Mouse (Mus musculus) erythroblast, embryonic 14.5 days (primary cell): ENCODE data around the gene Tbx6. TPM values are rescaled to one million over a fixed set of nuclear protein-coding genes. Genes with fewer than 3 reads are reported as not detected.

Source experiments
- H3K27me3 ChIP-seq: 2 replicates; pipeline ENCODE4 v1.6.1; 2012; ENCODE audit warnings: inconsistent platforms; ENCODE audit not compliant: control insufficient read depth
- H3K36me3 ChIP-seq: 2 replicates; pipeline ENCODE4 v1.6.1; 2012; ENCODE audit warnings: mild to moderate bottlenecking, inconsistent platforms; ENCODE audit not compliant: control insufficient read depth
- H3K4me1 ChIP-seq: 2 replicates; pipeline ENCODE4 v1.6.1; 2012; ENCODE audit warnings: inconsistent platforms; ENCODE audit not compliant: control insufficient read depth
- H3K4me3 ChIP-seq: replicated peaks from 2 replicates; pipeline ENCODE3; 2012; ENCODE audit warnings: moderate library complexity, mild to moderate bottlenecking, inconsistent platforms
- H3K9me3 ChIP-seq: 2 replicates; pipeline ENCODE4 v1.6.1; 2012; ENCODE audit warnings: low read length, inconsistent platforms, mixed read lengths; ENCODE audit not compliant: control insufficient read depth
- GATA1 ChIP-seq: IDR thresholded peaks from 2 replicates; pipeline ENCODE4 v1.6.1; 2012; ENCODE audit warnings: low read length, inconsistent platforms, mixed read lengths
- TAL1 ChIP-seq: IDR thresholded peaks from 3 replicates; pipeline ENCODE4 v1.6.1; 2012; ENCODE audit warnings: low read length, inconsistent platforms, mixed read lengths
- polyA plus RNA-seq: library from polyadenylated mRNA; stranded (reverse); fragments of >175 nt; gene quantifications from 2 replicates; pipeline ENCODE4 v1.2.3, GENCODE M21; 2012

Gene Tbx6
- polyA plus RNA-seq, 1 experiment = 3.6 TPM

DNA sequence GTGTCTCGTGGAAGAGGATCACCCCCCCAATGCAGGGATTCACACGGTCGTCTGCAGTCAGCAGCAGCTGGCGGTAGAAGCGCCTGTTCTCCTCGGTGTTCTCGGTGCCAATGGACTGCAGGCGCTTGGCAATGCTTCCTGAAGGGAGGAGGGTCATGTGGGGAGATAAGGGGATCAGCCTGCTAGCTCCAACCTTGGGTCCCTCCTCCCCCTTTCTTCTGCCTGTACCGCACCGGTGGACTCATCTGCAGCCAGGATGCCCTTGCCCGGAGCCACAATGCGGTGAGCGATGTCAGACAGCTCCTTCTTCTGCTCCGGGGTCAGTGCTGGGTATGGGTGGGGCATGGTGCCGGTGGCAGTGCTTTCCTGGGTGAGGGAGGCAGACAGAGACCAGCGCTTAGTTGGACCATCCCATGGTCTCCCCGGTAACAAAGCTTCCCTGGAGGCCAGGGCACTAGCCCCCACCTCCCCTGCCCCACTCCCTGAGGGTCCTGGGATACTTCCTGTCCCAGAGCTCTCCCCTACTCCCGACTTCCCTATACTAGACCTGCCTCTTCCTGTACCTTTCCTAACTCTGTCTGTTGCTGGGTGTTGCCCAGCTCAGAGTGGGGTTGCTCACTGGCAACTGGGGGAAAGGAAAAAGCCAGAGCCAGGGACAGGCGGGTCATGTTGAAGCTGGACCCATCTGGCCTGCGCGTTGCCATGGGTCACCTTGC lies 16.3 kb downstream of the Tbx6 start, which contains the start of gene Fam57b:
Fam57b (plus strand) TSS at position 258 of the 716 bp plus-strand sequence.
- Histone ChIP-seq H3K4me1 (peaks cover 88% of the 10 kb centered on the region), H3K36me3 (peaks cover 38% of the 10 kb centered on the region), H3K4me3 (peak within 1 kb of the TSS; percentile 90), H3K9me3 (no peaks in the 10 kb centered on the region), H3K27me3 (no peaks in the 10 kb centered on the region)
- TF ChIP-seq TAL1 = no peak
- no peak for TF ChIP-seq GATA1

DNA sequence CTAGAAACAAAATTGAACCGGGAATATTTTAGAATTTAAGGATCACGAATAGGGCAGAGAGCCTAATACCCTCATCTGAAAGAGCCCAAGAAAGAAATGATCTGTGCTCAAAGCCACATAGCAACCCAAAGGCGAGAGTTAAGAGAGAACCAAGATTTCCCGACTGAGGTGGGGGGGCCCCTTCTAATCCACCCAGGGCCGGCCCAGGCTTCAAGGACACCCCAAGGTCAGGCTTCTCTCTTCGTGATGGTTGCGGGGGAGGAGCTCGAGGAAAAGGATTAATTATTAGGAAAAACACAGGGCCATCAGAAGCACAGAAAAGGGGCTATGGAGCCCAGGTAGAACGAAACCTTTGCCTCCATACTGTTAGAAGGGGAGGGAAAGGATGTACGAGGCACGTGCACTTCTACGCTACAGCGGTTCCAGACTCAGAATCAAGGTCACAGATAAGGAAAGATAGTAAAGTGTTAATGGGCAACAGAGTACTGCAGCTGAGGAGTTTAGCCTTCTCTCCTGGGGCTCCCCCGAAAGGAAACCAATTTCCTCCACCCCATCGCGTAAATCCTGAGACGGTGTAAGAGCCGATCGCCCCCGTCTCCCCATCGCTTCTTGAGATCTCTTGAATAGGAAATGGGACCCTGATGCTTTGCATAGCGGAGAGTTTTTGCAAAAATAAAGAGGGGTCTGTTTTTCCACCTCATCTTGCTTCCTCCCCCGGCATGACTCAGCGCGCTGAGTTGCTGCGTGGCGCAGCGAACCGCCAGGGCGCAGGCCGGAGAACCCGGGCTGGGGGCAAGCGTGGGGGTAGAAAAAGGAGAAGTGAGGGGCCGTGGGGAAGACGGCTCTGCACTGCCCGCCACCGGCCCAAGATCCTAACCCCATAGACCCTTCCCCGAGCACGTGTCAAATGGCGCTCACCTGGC lies 17.1 kb downstream of the Tbx6 start:
- TF ChIP-seq TAL1 (no peak), GATA1 (no peak; the same call in 1 of the 2 replicates)
- Histone ChIP-seq H3K9me3 (no peaks in the 10 kb centered on the region), H3K36me3 (peaks cover 40% of the 10 kb centered on the region), H3K4me3 (peak overlapping the region; percentile 90), H3K4me1 (peaks cover 86% of the 10 kb centered on the region), H3K27me3 (no peaks in the 10 kb centered on the region)

DNA sequence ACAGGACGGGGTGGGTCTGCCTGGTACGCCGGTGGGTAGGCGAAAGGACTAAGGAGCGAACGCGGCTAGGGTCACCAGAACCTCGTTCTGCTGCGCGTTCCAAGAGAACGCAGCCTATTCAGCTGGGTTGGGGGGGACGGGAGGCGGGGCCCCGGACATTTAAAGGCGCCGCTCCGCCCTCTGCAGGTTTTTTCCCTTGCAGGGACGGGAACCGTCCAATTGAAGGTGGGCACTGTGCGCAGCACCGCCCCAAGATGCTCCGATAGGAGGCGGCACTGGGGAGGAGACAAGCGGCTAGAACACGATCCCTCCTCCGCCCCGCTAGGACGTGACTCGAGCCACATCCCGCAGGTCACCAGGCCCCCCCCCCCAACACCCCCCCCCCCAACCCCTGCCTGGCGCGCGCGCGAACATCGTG lies 17.8 kb downstream of the Tbx6 start:
- TF ChIP-seq TAL1 (no peak), GATA1 (peak; percentile 49; the same call in 1 of the 2 replicates)
- Histone ChIP-seq H3K9me3 (no peaks in the 10 kb centered on the region), H3K4me3 (peak overlapping the region; percentile 90), H3K36me3 (peaks cover 44% of the 10 kb centered on the region), H3K27me3 (no peaks in the 10 kb centered on the region), H3K4me1 (peaks cover 82% of the 10 kb centered on the region)

DNA sequence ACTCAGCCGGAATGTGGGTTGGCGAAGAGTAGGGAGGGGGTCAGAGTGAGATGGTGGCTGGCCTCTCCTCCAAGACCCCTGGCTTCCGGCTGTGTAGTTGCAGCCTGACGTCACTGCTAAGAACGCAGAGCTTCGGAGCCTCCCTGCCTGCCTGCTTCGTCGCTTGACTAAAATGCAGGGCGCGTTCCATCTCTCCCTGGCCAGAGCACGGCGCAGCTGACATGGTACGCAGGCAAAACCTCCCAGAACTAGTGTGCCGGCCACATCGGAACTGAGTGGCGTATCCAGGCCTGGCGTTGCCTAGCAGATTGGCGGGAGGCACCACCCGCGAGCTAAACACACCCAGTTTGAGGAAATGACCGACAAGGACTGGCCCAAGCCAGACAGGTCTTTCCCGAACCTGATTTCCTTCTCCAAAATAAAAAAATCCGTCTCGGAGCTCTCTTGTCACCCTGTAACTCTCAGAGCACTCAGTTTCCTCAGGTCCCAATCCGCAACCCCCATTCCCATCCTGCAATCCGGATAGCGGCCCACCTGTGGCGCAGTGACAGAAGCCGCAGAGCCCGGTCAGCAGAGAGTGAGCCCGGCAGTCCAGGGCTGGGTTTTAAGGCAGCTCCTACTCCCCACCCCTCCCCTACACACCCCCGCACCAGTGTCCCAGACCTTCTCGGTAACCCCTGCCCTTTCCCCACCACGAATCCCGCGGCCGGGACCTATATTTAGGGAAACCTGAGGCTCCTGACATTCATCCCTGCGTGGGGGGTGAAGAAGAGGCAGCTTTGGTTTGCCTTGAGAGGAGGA lies 18.4 kb downstream of the Tbx6 start:
- Histone ChIP-seq H3K4me3 (peak overlapping the region; percentile 90), H3K4me1 (peaks cover 76% of the 10 kb centered on the region), H3K36me3 (peaks cover 43% of the 10 kb centered on the region), H3K9me3 (no peaks in the 10 kb centered on the region), H3K27me3 (no peaks in the 10 kb centered on the region)
- TF ChIP-seq GATA1 (no peak), TAL1 (no peak)

DNA sequence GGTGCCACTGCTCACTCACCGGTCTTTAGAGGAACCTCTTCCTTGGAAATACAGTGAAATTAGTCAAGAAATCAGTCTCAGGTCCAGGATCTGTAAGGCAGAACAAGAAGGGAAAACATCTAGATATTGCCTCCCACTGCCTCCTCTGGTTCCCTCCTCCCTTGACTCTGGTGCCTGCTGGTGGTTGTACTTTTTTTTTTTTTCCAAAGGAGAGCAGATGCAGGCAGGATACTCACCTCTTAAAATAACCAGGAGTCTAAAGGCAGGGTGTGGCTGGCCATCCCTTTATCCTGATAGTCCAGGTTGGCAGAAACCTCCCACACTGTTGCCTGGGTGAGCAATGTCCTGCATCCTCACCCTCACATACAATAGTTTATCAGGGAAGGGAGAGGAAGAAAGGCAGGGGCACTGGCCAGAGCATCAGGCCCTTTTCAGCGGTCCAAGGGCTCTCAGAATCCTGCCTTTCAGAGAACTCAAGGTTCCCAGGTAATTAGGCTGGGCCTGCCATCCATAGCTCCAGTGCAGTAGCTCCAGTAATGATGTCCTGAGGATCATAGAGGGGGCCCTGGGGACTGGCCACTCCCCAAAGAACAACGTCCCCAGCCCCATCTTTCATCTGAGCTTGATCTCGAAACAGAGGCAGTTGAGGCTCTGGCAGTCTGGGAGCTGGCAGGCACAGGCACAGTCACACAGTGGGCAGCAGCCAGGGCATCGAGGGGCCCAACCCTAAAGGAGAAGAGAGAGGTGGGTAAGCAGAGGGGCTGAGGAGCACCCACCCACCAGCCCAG lies 19.2 kb downstream of the Tbx6 start:
- TF ChIP-seq GATA1 (no peak), TAL1 (no peak)
- no peaks in the 10 kb centered on the region for H3K27me3 ChIP-seq
- peaks cover 70% of the 10 kb centered on the region for H3K4me1 ChIP-seq
- H3K4me3 ChIP-seq = peak overlapping the region; percentile 90
- no peaks in the 10 kb centered on the region for H3K9me3 ChIP-seq
- peaks cover 39% of the 10 kb centered on the region for H3K36me3 ChIP-seq

DNA sequence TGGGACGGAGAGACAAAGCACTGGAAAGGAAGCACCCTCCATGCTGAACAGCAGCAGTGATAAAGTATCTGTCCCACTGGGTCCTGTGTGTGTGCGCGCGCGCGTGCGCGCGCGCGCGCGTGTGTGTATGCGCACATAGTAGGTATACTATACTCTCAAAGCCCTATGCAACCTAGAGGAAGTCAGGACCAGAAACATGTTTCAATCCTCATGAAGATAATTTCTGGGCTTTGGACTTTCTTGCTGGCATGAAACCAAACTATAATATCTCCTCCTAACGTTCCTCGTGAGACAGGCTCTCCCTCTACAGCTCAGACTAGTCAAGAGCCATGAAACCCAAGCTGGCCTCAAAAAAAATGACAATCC lies 19.8 kb downstream of the Tbx6 start:
- TF ChIP-seq GATA1 = no peak
- TF ChIP-seq TAL1 = no peak
- peaks cover 64% of the 10 kb centered on the region for H3K4me1 ChIP-seq
- H3K27me3 ChIP-seq = no peaks in the 10 kb centered on the region
- no peaks in the 10 kb centered on the region for H3K9me3 ChIP-seq
- peaks cover 33% of the 10 kb centered on the region for H3K36me3 ChIP-seq
- H3K4me3 ChIP-seq = no peak overlapping the region

DNA sequence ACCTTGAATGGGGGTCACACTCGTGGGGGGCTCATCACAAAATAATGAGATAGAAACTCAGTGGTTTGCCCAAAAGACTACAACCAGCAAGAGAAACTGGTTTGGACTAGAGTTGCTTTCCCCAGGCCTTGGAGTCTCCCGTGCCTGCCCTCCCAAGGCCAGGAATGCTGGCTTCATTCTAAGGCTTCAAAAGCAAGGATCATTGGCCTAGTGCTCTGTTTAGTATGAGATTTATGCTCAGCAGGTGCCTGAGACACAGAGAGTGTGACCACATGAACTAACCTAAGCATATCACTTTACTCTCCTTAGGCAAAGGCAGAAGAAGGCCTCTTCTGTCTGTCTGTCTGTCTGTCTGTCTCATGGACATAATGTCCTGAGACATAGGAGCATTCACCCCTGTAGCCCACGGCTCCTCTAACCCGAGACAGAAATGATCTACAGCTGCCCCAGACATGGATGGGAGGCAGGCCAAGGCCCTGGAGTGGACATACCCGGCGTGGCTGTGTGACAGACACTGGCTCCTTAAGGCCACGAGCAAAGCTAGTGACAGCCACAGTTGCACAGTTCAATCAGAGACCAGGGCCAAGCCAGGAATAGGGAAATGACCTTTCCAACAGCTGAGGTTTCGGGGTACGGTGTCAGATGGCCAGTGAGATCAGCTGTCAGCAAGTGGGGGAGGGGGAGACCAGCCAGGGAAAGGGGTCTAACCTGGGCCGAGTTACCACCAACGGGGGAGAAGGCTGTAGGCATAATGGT lies 21.0 kb downstream of the Tbx6 start:
- Histone ChIP-seq H3K27me3 (no peaks in the 10 kb centered on the region), H3K4me3 (no peak overlapping the region), H3K4me1 (peaks cover 55% of the 10 kb centered on the region), H3K9me3 (no peaks in the 10 kb centered on the region), H3K36me3 (peaks cover 21% of the 10 kb centered on the region)
- TF ChIP-seq GATA1 (no peak), TAL1 (no peak)

DNA sequence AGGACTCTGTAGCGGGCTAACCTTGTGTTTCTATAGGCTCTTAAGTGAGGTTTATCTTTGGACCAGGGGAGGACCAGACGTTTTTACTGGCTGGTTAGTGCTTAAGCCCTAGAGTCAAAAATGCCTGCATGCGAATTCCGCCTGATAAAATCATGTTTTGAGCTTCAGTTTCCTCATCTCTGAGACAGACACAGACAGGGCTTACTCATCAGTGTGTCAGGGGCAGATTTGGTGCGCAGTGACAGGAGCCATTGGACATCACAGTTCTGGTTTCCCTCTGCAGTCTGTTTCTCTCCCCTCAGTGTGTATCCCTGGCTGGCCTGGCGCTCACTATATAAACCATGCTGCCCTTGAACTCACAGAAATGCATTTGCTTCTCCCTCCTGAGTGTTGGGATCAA lies 21.9 kb downstream of the Tbx6 start:
- no peaks in the 10 kb centered on the region for H3K9me3 ChIP-seq
- TF ChIP-seq GATA1 = no peak
- no peak for TF ChIP-seq TAL1
- H3K4me1 ChIP-seq = peaks cover 55% of the 10 kb centered on the region
- no peak overlapping the region for H3K4me3 ChIP-seq
- H3K36me3 ChIP-seq = peaks cover 21% of the 10 kb centered on the region
- no peaks in the 10 kb centered on the region for H3K27me3 ChIP-seq
